Mouse (Mus musculus) testis, adult 2 months (tissue): ENCODE results near the gene Snupn.

ENCODE experiments used
- CTCF ChIP-seq: fragments of 200-500 bp; IDR thresholded peaks from 2 replicates; pipeline ENCODE4 v1.5.1; 2012; ENCODE audit warnings: low read depth, mild to moderate bottlenecking, inconsistent platforms, low read length, moderate library complexity; ENCODE audit not compliant: control insufficient read depth, insufficient read depth, insufficient replicate concordance
- POLR2A ChIP-seq: fragments of 200-500 bp; IDR thresholded peaks from 2 replicates; pipeline ENCODE4 v1.6.1; 2012; ENCODE audit warnings: low read depth, mild to moderate bottlenecking, inconsistent platforms, low read length, moderate library complexity; ENCODE audit not compliant: control insufficient read depth

- no peak for TF ChIP-seq CTCF
- TF ChIP-seq POLR2A = no peak
Observed at GRCm38 (mm10) chr9:56980186-56980585, 29.5 kb downstream of the Snupn start.
